Mouse (Mus musculus) heart, adult 2 months (tissue): ENCODE data around the gene Scamp3. TPM values are rescaled to one million over a fixed set of nuclear protein-coding genes. Genes with fewer than 3 reads are reported as not detected.
A peak's percentile ranks its signal among the peaks of the same experiment; 100 is the strongest.

Experiments used
- DNase-seq, 2 experiments: peaks; one replicate each; pipeline ENCODE4 v3.0.0; 2021
- H3K27ac ChIP-seq: fragments of 200-600 bp; 2 replicates; pipeline ENCODE4 v1.8.1; 2022
- H3K27me3 ChIP-seq: fragments of 200-500 bp; 2 replicates; pipeline ENCODE4 v1.6.1; 2012; ENCODE audit warnings: mild to moderate bottlenecking, low read length, inconsistent platforms, mixed read lengths; ENCODE audit not compliant: control insufficient read depth, insufficient read depth
- H3K36me3 ChIP-seq: fragments of 200-500 bp; 2 replicates; pipeline ENCODE4 v1.6.1; 2012; ENCODE audit warnings: low read length, inconsistent platforms; ENCODE audit not compliant: control insufficient read depth, insufficient read depth
- H3K4me1 ChIP-seq: fragments of 200-500 bp; 2 replicates; pipeline ENCODE4 v1.6.1; 2011; ENCODE audit warnings: low read length; ENCODE audit not compliant: control insufficient read depth, insufficient read depth
- H3K4me3 ChIP-seq: fragments of 200-600 bp; 2 replicates; pipeline ENCODE4 v1.8.1; 2022
- H3K79me2 ChIP-seq: fragments of 200-500 bp; replicated peaks from 2 replicates; pipeline ENCODE4 v1.6.1; 2012; ENCODE audit warnings: mild to moderate bottlenecking, inconsistent platforms, low read length, moderate library complexity, mixed read lengths; ENCODE audit not compliant: control insufficient read depth, insufficient read depth
- H3K9ac ChIP-seq: fragments of 200-500 bp; 2 replicates; pipeline ENCODE4 v1.6.1; 2012; ENCODE audit warnings: low read depth, mild to moderate bottlenecking, control low read depth, inconsistent platforms, low read length, mixed read lengths
- CTCF ChIP-seq: fragments of 200-600 bp; IDR thresholded peaks from 2 replicates; pipeline ENCODE4 v1.8.1; 2022; ENCODE audit warnings: antibody characterized with exemption, mild to moderate bottlenecking, moderate library complexity
- EP300 ChIP-seq: fragments of 200-500 bp; IDR thresholded peaks from 2 replicates; pipeline ENCODE4 v1.6.1; 2011; ENCODE audit warnings: low read depth, low read length, control low read depth; ENCODE audit not compliant: insufficient read depth
- POLR2A ChIP-seq: fragments of 200-500 bp; IDR thresholded peaks from 2 replicates; pipeline ENCODE4 v1.6.1; 2011; ENCODE audit warnings: mild to moderate bottlenecking, low read depth, low read length, control low read depth; ENCODE audit not compliant: insufficient read depth
- WGBS: fragments of 180-500 bp; shearing (Covaris S2); methylation state at CpG from one replicate; pipeline ENCODE4 v1.1.7; 2018; 5-methylcytosine and 5-hydroxymethylcytosine counted together
- intact Hi-C: fragments of 180-260 bp; cut with DNase I; formaldehyde crosslinking; loops from one replicate; pipeline ENCODE4 v1.15.1; 2025
- polyA plus RNA-seq: library from polyadenylated mRNA; depleted of rRNA; stranded (reverse); fragments of >200 nt; gene quantifications from 2 replicates; pipeline ENCODE4 v1.2.3, GENCODE M21; 2012
- total RNA-seq, 2 experiments: library from RNA; stranded (reverse); gene quantifications; 2 replicates each; pipeline ENCODE4 v1.2.3; 2021

Gene Scamp3
- total and polyA plus RNA-seq, 3 experiments, result 44.5 to 108 (median 54.7) TPM

DNA sequence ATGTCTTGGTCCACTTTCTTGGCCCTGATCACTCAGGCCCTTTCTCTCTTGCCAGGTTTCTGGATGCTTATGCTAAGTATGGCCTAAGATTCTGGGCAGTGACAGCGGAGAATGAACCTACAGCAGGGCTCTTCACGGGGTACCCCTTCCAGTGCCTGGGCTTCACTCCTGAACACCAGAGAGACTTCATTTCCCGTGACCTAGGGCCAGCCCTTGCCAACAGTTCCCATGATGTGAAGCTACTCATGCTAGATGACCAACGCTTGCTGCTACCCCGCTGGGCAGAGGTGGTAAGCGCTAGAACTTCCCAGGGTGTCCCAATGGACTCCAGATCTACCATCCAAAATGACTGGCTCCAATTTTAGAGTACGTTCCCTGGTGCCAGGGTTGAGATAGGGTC, 28.8 kb downstream of the Scamp3 start:
- Histone ChIP-seq H3K27me3 (no peaks in the 10 kb centered on the region), H3K4me1 (peaks cover 3% of the 10 kb centered on the region), H3K27ac (no peak overlapping the region), H3K79me2 (no peaks in the 10 kb centered on the region), H3K4me3 (no peak overlapping the region), H3K9ac (no peak overlapping the region), H3K36me3 (no peaks in the 10 kb centered on the region)
- intact Hi-C loops, result no loop called here
- 86% methylated on average over 7 of the region's 7 CpGs for WGBS
- TF ChIP-seq POLR2A (no peak), CTCF (no peak), EP300 (no peak)
- DNase-seq, result peak in 1 of 2 experiments; percentile 15

DNA sequence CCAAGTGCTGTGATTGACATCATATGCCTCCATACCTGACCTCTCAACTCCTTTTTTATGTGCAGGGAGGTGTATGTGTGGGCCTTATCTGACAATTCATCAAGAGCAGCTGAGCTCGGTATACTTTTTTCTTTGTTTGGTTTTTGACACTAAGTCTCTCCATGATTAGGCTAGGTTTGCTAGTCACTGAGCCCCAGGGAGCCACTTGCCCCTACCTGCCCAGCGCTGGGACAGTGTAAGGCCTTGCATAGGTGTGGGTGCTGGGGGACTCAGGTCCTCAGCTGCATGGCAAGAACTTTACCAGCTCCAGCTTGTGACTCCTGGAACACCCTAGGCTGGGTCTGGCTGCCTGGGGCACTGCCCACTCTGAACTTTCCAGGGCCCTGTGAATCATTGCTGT, 29.4 kb downstream of the Scamp3 start:
- Histone ChIP-seq H3K79me2 (no peaks in the 10 kb centered on the region), H3K27me3 (no peaks in the 10 kb centered on the region), H3K9ac (no peak overlapping the region), H3K27ac (no peak overlapping the region), H3K36me3 (no peaks in the 10 kb centered on the region), H3K4me3 (no peak overlapping the region), H3K4me1 (peaks cover 3% of the 10 kb centered on the region)
- TF ChIP-seq EP300 (no peak), POLR2A (no peak), CTCF (no peak)
- WGBS, result 75% methylated on average over 2 of the region's 2 CpGs
- intact Hi-C loops, result no loop called here
- no peak for DNase-seq

- Histone ChIP-seq H3K36me3 (no peaks in the 10 kb centered on the region), H3K27me3 (no peaks in the 10 kb centered on the region), H3K4me1 (peaks cover 3% of the 10 kb centered on the region), H3K4me3 (no peak overlapping the region), H3K9ac (no peak overlapping the region), H3K79me2 (no peaks in the 10 kb centered on the region), H3K27ac (no peak overlapping the region)
- TF ChIP-seq EP300 (no peak), CTCF (no peak), POLR2A (no peak)
- 87% methylated on average over 13 of the region's 13 CpGs for WGBS
- DNase-seq, result no peak
- intact Hi-C loops, result no loop called here
Observed at GRCm38 (mm10) chr3:89208075-89208657, 30.9 kb downstream of the Scamp3 start.

GRCm38 (mm10) chr3:89208736-89209135, 31.5 kb downstream of the Scamp3 start:
- H3K79me2 ChIP-seq, result no peaks in the 10 kb centered on the region
- TF ChIP-seq EP300 (no peak), POLR2A (no peak), CTCF (no peak)
- 86% methylated on average over 6 of the region's 6 CpGs for WGBS
- H3K27ac ChIP-seq, result no peak overlapping the region
- H3K4me3 ChIP-seq, result no peak overlapping the region
- no peak for DNase-seq
- H3K27me3 ChIP-seq, result no peaks in the 10 kb centered on the region
- H3K9ac ChIP-seq, result no peak overlapping the region
- H3K4me1 ChIP-seq, result no peaks in the 10 kb centered on the region; the same call in 1 of the 2 replicates
- H3K36me3 ChIP-seq, result no peaks in the 10 kb centered on the region
- intact Hi-C loops, result no loop called here

DNA sequence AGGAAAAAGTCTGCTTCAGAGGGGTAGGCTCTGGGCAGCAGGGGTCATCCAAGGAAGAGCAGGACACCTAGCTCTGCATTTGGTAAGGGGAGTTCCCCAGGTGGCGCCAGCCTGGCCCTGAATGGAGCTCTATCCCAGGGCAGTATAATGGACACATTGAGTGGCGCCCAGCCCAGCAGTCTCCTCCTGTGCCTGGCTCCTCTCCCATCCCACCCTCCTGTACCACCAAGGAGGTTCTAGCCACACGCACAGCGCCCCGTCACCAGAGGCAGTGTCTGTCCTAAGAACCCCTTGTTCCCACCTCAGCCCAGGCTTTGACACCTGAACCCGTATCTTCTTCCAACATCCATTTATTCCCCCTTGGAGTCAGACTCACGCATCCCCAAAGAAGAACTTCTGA, 32.5 kb downstream of the Scamp3 start:
- DNase-seq, result no peak
- H3K4me1 ChIP-seq, result no peaks in the 10 kb centered on the region; the same call in 1 of the 2 replicates
- no peak overlapping the region for H3K4me3 ChIP-seq
- no peaks in the 10 kb centered on the region for H3K27me3 ChIP-seq
- no peak for TF ChIP-seq EP300
- no peak for TF ChIP-seq POLR2A
- TF ChIP-seq CTCF, result no peak
- no peak overlapping the region for H3K27ac ChIP-seq
- H3K36me3 ChIP-seq, result no peaks in the 10 kb centered on the region
- intact Hi-C loops, result loop anchor here (10.0 kb wide), 1 partner anchor 265 kb away; no protein-coding TSS in a partner anchor
- H3K9ac ChIP-seq, result no peak overlapping the region
- WGBS, result 91% methylated on average over 7 of the region's 7 CpGs
- H3K79me2 ChIP-seq, result no peaks in the 10 kb centered on the region

DNA sequence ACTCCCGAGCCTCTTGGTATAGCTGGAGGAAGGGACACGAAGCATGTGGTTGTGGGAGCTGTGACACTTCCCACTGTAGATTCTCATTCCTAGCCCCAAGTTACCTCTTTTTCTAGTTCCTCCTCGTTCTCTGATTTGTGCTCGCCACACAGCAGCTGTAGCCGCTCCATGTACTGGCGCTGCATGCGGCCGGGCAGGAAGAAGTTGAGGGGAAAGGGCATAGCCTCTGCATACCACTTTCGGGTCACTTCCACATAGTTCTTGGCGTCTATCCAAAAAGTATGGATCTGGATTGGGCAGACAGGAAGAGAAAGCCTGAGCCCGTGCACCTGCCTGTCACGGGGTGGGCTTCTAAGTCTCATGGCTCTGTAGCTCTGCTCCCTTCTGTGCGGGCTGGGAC, 32.9 kb downstream of the Scamp3 start:
- H3K79me2 ChIP-seq, result no peaks in the 10 kb centered on the region
- peak in 1 of 2 experiments; percentile 21 for DNase-seq
- WGBS, result 48% methylated on average over 13 of the region's 13 CpGs
- no peaks in the 10 kb centered on the region for H3K27me3 ChIP-seq
- intact Hi-C loops, result loop anchor here (10.0 kb wide), 1 partner anchor 265 kb away; no protein-coding TSS in a partner anchor
- no peaks in the 10 kb centered on the region for H3K36me3 ChIP-seq
- no peaks in the 10 kb centered on the region; the same call in none of the 2 replicates for H3K4me1 ChIP-seq
- H3K9ac ChIP-seq, result no peak overlapping the region
- H3K27ac ChIP-seq, result no peak overlapping the region
- no peak for TF ChIP-seq EP300
- no peak for TF ChIP-seq CTCF
- TF ChIP-seq POLR2A, result no peak
- no peak overlapping the region for H3K4me3 ChIP-seq
